Mouse (Mus musculus) thymus, postnatal 10 days (tissue): Measurements from ENCODE around the gene Gtf2h4.

Experiments used
- DNase-seq, 2 experiments: peaks; one replicate each; pipeline ENCODE4 v3.0.0; 2021; ENCODE audit warnings: low spot score in 2 of 2

The Gtf2h4 gene

GRCm38 (mm10) chr17:35673416-35674035, at the start of gene Gtf2h4:
TSS of gene Gtf2h4 (minus strand) at chr17:35673739.
- peak; percentile 92 to 93 for DNase-seq

DNA sequence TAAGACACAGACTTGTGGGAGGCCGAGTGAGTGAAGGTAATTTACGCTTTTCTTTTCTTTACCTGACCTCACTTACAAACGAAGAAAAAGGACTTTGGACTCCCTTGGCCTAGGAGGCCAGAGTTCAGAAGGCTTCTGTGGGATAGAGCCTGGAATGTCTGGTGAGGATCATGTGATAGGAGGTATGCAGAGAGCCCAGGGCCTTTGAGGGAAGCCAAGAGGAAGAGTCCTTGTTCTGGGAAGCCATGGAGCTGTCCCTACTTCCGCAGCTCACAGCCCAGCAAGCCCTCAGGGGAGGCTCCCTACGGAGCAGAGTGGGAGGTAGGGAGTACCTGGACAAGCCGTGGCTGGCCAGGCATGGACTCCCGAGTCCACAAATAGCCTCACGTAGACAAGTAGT, 48.1 kb upstream of the Gtf2h4 start:
- no peak for DNase-seq

- DNase-seq: no peak
Measured at GRCm38 (mm10) chr17:35720340-35720727, 46.8 kb upstream of the Gtf2h4 start.

- DNase-seq: no peak
Measured at GRCm38 (mm10) chr17:35719616-35720339, 46.2 kb upstream of the Gtf2h4 start.

GRCm38 (mm10) chr17:35717080-35717479, 43.5 kb upstream of the Gtf2h4 start:
- no peak for DNase-seq

DNA sequence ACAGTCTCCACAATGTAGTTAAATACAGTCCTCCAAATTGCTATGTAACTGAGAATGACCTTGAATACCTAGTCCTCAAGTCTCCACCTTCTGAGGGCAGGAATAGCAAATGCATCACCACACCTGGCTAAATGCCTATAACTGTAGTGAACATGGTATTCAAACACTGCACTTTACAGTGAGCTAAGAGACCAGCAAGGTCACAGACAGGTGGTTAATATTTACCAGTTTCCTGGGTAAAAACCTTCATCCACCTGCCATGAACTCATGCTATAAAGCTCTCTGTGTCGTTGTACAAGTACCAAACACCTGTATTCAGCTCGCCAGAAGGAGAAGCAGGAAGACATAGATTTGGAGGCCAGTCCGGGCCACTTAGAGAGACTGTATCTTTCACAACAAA, 42.6 kb upstream of the Gtf2h4 start:
- DNase-seq: no peak

- no peak for DNase-seq
Measured at GRCm38 (mm10) chr17:35710705-35711347, 37.3 kb upstream of the Gtf2h4 start.

GRCm38 (mm10) chr17:35708611-35709010, 35.1 kb upstream of the Gtf2h4 start:
- no peak for DNase-seq

GRCm38 (mm10) chr17:35707929-35708328, 34.4 kb upstream of the Gtf2h4 start:
- peak; percentile 33 to 51 for DNase-seq

DNA sequence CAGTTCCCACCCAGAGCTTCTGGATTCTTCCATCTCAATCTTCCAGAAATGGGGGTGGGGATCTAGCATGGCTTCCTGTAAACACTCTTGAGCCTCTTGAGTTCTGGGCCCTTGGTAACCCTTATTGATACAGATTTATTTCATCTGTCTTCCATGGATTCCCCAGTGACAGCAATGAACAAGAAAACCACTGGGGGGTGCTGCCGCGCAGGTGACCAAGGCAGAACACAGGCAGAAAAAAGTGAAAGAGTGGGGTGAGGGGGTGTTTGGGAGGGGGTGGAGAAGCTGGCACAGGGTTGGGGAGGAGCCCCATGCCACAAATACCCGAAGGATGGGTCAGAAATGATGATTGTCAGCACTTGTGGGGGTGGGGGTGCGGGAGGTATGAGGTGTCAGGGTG, 32.3 kb upstream of the Gtf2h4 start:
- peak; percentile 43 to 73 for DNase-seq

DNA sequence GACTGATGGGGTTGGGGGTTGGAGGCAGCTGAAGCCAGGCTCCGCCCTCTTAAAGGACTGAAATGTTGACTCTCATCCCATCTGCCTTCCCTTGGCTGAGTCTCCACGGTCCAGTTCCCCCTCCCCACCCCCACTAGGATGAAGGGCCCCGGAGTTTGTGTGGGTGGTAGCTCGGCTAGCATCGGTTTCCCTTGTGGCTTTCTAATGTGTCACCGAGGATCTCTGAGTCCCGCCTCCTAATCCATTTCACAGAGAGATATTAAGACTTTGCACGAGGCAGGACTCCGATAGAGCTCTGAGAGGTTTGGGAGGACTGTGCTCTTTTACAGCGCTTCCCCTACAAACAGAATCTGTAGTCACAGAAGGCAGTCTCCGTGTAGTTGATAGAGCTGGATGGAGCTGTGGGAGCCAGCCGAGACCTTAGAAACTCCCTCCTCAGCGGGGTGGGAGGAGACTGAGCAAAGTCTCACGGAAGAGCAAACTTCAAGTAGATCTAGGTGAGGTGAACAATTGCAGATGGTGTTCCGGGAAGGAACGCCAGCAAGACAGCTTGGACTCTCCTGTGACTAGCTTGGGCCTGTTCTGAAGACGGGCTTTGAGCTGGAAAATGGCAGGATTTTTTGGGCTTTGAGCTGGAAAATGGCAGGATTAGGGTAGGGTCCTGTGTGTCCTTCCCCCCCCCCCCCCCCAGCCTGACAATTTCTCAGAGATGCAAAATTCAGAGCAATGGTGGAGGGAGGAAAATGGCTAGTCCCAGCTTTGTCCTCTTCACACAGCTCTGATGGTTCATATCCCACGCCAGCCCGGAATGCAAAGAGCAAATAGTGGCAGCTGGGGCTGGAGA, 31.3 kb upstream of the Gtf2h4 start, which contains the start of gene Ddr1:
Gene Ddr1, minus strand, starts transcription at position 1 of the 844 bp plus-strand sequence.
- peak; percentile 34 to 44 for DNase-seq

GRCm38 (mm10) chr17:35703751-35704271, 30.3 kb upstream of the Gtf2h4 start:
- no peak for DNase-seq

GRCm38 (mm10) chr17:35703065-35703464, 29.5 kb upstream of the Gtf2h4 start:
- no peak for DNase-seq

DNA sequence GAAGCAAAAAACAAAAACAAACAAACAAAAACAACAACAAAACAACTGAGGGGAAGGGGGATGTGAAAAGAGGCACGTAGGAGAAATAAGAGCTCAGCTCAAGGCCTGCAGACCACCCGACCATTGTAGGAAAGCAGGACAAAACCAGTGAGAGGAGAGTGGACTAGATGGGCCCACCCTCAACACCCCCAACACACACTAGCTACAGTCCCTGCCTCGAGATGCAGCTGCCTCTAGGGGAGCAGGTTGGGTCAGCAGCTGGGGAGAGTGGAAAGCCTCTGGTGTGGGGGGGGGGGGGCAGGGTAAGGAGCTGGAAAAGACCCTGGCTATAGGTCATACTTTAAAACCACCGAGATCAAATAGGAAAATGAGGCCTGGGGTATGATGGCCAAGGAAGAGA, 29.1 kb upstream of the Gtf2h4 start:
- no peak for DNase-seq

- no peak for DNase-seq
Measured at GRCm38 (mm10) chr17:35701978-35702461, 28.5 kb upstream of the Gtf2h4 start.

GRCm38 (mm10) chr17:35701203-35701977, 27.9 kb upstream of the Gtf2h4 start:
- DNase-seq: no peak

DNA sequence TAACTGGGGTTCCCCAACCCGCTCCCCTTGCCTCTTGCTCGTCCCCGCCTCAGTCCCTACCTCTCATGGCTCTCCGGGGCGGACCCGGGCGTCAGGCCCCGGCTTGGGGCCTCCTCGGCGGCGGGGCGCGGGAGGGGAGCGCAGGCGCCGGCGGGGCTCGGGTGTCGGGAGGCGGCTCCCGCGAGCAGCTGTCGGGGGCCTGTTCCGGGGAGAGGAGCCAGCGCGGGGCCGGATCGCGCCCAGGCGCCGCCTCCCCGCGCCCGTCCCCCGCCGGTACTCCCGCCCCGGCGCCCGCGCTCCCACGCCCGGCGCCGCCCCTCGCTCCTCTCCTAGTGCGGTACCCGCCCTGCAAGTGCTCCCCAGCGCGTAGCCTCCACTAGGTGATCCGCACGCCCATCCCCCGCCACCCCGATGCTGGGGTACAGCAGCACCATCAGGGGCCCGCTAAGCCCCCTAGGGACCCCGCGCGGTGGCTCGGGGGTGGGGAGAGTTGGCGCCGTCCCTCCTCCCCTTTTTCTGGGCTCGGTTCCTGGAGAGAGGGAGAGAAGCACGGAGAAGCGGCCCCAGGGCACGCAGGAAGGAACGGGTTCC, 26.9 kb upstream of the Gtf2h4 start:
- DNase-seq: peak; percentile 68 to 74

- peak in 1 of 2 experiments; percentile 25 for DNase-seq
Measured at GRCm38 (mm10) chr17:35699919-35700318, 26.4 kb upstream of the Gtf2h4 start.

DNA sequence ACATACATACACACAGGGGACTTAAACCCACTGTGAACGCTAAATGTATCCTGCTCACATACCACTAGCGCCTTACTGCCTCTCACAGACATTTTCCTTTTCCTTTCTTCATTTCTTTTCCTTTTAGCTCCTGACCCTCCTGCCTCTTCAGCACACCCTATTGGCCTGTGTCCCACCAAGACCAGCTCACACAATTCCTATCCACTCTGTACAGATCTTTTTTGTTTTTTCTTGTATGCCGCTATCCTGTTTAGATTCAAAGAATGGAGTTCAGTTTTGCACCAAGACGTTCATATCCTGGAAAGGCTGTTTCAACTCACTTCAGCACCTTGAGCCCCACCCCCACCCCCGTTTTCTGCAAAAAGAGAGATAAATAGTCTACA, 25.0 kb upstream of the Gtf2h4 start:
- no peak for DNase-seq

- DNase-seq: no peak
Measured at GRCm38 (mm10) chr17:35697759-35698500, 24.4 kb upstream of the Gtf2h4 start.
